Mouse (Mus musculus) erythroblast, embryonic 14.5 days (primary cell): ENCODE results near the gene Cdh23. TPM values are rescaled to one million over a fixed set of nuclear protein-coding genes. Genes with fewer than 3 reads are reported as not detected.

ENCODE experiments used
- H3K27me3 ChIP-seq: 2 replicates; pipeline ENCODE4 v1.6.1; 2012; ENCODE audit warnings: inconsistent platforms; ENCODE audit not compliant: control insufficient read depth
- H3K36me3 ChIP-seq: 2 replicates; pipeline ENCODE4 v1.6.1; 2012; ENCODE audit warnings: mild to moderate bottlenecking, inconsistent platforms; ENCODE audit not compliant: control insufficient read depth
- H3K4me1 ChIP-seq: 2 replicates; pipeline ENCODE4 v1.6.1; 2012; ENCODE audit warnings: inconsistent platforms; ENCODE audit not compliant: control insufficient read depth
- H3K4me3 ChIP-seq: replicated peaks from 2 replicates; pipeline ENCODE3; 2012; ENCODE audit warnings: moderate library complexity, mild to moderate bottlenecking, inconsistent platforms
- H3K9me3 ChIP-seq: 2 replicates; pipeline ENCODE4 v1.6.1; 2012; ENCODE audit warnings: low read length, inconsistent platforms, mixed read lengths; ENCODE audit not compliant: control insufficient read depth
- GATA1 ChIP-seq: IDR thresholded peaks from 2 replicates; pipeline ENCODE4 v1.6.1; 2012; ENCODE audit warnings: low read length, inconsistent platforms, mixed read lengths
- TAL1 ChIP-seq: IDR thresholded peaks from 3 replicates; pipeline ENCODE4 v1.6.1; 2012; ENCODE audit warnings: low read length, inconsistent platforms, mixed read lengths
- polyA plus RNA-seq: library from polyadenylated mRNA; stranded (reverse); fragments of >175 nt; gene quantifications from 2 replicates; pipeline ENCODE4 v1.2.3, GENCODE M21; 2012

The Cdh23 gene
- polyA plus RNA-seq, 1 experiment: 0.01 TPM

GRCm38 (mm10) chr10:60316166-60316565 lies 380.1 kb downstream of the Cdh23 start:
- Histone ChIP-seq H3K4me1 (no peaks in the 10 kb centered on the region), H3K9me3 (no peaks in the 10 kb centered on the region), H3K36me3 (no peaks in the 10 kb centered on the region), H3K4me3 (no peak overlapping the region), H3K27me3 (no peaks in the 10 kb centered on the region)
- no peak for TF ChIP-seq GATA1
- TF ChIP-seq TAL1: no peak

GRCm38 (mm10) chr10:60313606-60314005 lies 382.7 kb downstream of the Cdh23 start:
- Histone ChIP-seq H3K9me3 (no peaks in the 10 kb centered on the region), H3K4me1 (no peaks in the 10 kb centered on the region), H3K27me3 (no peaks in the 10 kb centered on the region), H3K4me3 (no peak overlapping the region), H3K36me3 (no peaks in the 10 kb centered on the region)
- no peak for TF ChIP-seq TAL1
- TF ChIP-seq GATA1: no peak

GRCm38 (mm10) chr10:60310629-60311028 lies 385.7 kb downstream of the Cdh23 start:
- no peak overlapping the region for H3K4me3 ChIP-seq
- H3K4me1 ChIP-seq: no peaks in the 10 kb centered on the region
- TF ChIP-seq TAL1: no peak
- no peak for TF ChIP-seq GATA1
- no peaks in the 10 kb centered on the region for H3K27me3 ChIP-seq
- peaks cover 2% of the 10 kb centered on the region; the same call in 1 of the 2 replicates for H3K9me3 ChIP-seq
- H3K36me3 ChIP-seq: no peaks in the 10 kb centered on the region

GRCm38 (mm10) chr10:60304854-60305628 lies 391.2 kb downstream of the Cdh23 start:
- Histone ChIP-seq H3K36me3 (peaks cover 37% of the 10 kb centered on the region), H3K9me3 (peaks cover 2% of the 10 kb centered on the region; the same call in 1 of the 2 replicates), H3K4me1 (no peaks in the 10 kb centered on the region), H3K27me3 (no peaks in the 10 kb centered on the region), H3K4me3 (no peak overlapping the region)
- TF ChIP-seq GATA1 (no peak), TAL1 (no peak)

- Histone ChIP-seq H3K36me3 (peaks cover 54% of the 10 kb centered on the region), H3K4me3 (no peak overlapping the region), H3K4me1 (no peaks in the 10 kb centered on the region), H3K9me3 (peaks cover 2% of the 10 kb centered on the region; the same call in 1 of the 2 replicates), H3K27me3 (no peaks in the 10 kb centered on the region)
- TF ChIP-seq GATA1 (no peak), TAL1 (no peak)
Observed at GRCm38 (mm10) chr10:60303419-60303818, 392.9 kb downstream of the Cdh23 start.

GRCm38 (mm10) chr10:60299636-60300035 lies 396.7 kb downstream of the Cdh23 start:
- Histone ChIP-seq H3K27me3 (no peaks in the 10 kb centered on the region), H3K9me3 (no peaks in the 10 kb centered on the region), H3K4me3 (no peak overlapping the region), H3K4me1 (no peaks in the 10 kb centered on the region), H3K36me3 (peaks cover 86% of the 10 kb centered on the region)
- TF ChIP-seq GATA1 (no peak), TAL1 (no peak)

GRCm38 (mm10) chr10:60296027-60296426 lies 400.3 kb downstream of the Cdh23 start:
- Histone ChIP-seq H3K9me3 (no peaks in the 10 kb centered on the region), H3K27me3 (no peaks in the 10 kb centered on the region), H3K4me3 (no peak overlapping the region), H3K4me1 (peaks cover 15% of the 10 kb centered on the region), H3K36me3 (peaks cover 95% of the 10 kb centered on the region)
- TF ChIP-seq TAL1 (no peak), GATA1 (no peak)

- Histone ChIP-seq H3K4me3 (no peak overlapping the region), H3K9me3 (no peaks in the 10 kb centered on the region), H3K36me3 (peaks cover 89% of the 10 kb centered on the region), H3K27me3 (no peaks in the 10 kb centered on the region), H3K4me1 (peaks cover 21% of the 10 kb centered on the region)
- TF ChIP-seq TAL1 (no peak), GATA1 (no peak)
Observed at GRCm38 (mm10) chr10:60295356-60295755, 400.9 kb downstream of the Cdh23 start.

- no peaks in the 10 kb centered on the region for H3K9me3 ChIP-seq
- TF ChIP-seq GATA1: no peak
- no peak for TF ChIP-seq TAL1
- no peak overlapping the region for H3K4me3 ChIP-seq
- H3K36me3 ChIP-seq: peaks cover 84% of the 10 kb centered on the region
- peaks cover 29% of the 10 kb centered on the region for H3K4me1 ChIP-seq
- H3K27me3 ChIP-seq: no peaks in the 10 kb centered on the region
Observed at GRCm38 (mm10) chr10:60294621-60295020, 401.7 kb downstream of the Cdh23 start.
